8 mouse cellular contexts compared by ENCODE assay signal in the genomic region with DNA sequence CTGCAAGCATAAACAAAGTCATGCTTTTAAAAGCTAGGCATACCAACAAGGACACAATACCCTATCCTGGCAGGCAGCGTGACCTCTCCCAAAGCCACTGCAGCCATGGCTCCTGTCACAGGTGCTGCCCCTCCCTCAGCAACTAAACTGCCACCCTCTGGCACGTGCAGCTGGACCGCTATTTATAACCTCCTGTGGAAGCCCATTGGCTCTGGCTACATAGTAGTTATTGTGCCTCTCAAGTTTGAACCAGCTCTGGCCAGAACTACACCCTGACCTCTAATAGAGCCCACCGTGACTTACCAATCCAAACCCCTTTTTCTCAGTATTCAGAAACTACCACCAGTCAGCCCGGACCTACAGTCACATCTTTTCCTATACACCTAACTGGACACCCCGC. TPM values are rescaled to one million over a fixed set of nuclear protein-coding genes. Genes with fewer than 3 reads are reported as not detected.
DNase-seq lines count a peak whose midpoint lies in the region; ATAC-seq and TF ChIP-seq lines count a peak whose summit lies in the region.

No protein-coding gene starts in this region.

- no peaks in the 10 kb centered on the region for H3K27me3 ChIP-seq in intestine, embryonic 16.5 days (replicated peaks; ENCODE audit: control insufficient read depth, insufficient read depth, low read length)
- H3K27me3 ChIP-seq in lung, embryonic 15.5 days, result no peaks in the 10 kb centered on the region
- H3K27me3 ChIP-seq in splenic B cell, adult 2 months (ENCODE audit: control insufficient read depth, insufficient read depth, low read length, poor library complexity, severe bottlenecking), result no peaks in the 10 kb centered on the region

- H3K4me2 ChIP-seq in intestine, embryonic 16.5 days (ENCODE audit: low read depth, low read length), result peak overlapping the region; percentile 79
- peak overlapping the region; percentile 74 for H3K4me2 ChIP-seq in lung, embryonic 15.5 days

- no peak for TF ChIP-seq POLR2A in bone marrow, adult 2 months (IDR thresholded peaks at IDR 0.05; ENCODE audit: borderline replicate concordance, control insufficient read depth, low read depth, low read length)

- H3K9ac ChIP-seq in intestine, embryonic 16.5 days (ENCODE audit: low read depth, low read length), result peak overlapping the region; percentile 93
- peak overlapping the region; percentile 81 for H3K9ac ChIP-seq in lung, embryonic 15.5 days

- peak; percentile 24 for ATAC-seq in intestine, embryonic 16.5 days
- no peak for ATAC-seq in lung, embryonic 15.5 days (ENCODE audit: borderline replicate concordance, extremely low read depth, low FRiP score, low TSS enrichment)

- 5% methylated on average over 6 of the region's 6 CpGs for WGBS in bone marrow, adult 2 months
- 6% methylated on average over 6 of the region's 6 CpGs for WGBS in intestine, embryonic 16.5 days
- 5% methylated on average over 6 of the region's 6 CpGs for WGBS in lung, embryonic 15.5 days

- peak overlapping the region; percentile 20; the same call in 1 of the 2 replicates for H3K27ac ChIP-seq in bone marrow, adult 2 months (ENCODE audit: control insufficient read depth, insufficient read depth, low read depth, low read length, poor library complexity)
- peak overlapping the region; percentile 94 for H3K27ac ChIP-seq in intestine, embryonic 16.5 days (ENCODE audit: low read length)
- no peak overlapping the region for H3K27ac ChIP-seq in lung, embryonic 15.5 days

- H3K4me1 ChIP-seq in bone marrow, adult 2 months (ENCODE audit: control insufficient read depth, insufficient read depth, low read length), result peaks cover 2% of the 10 kb centered on the region; the same call in 1 of the 2 replicates
- H3K4me1 ChIP-seq in intestine, embryonic 16.5 days (ENCODE audit: control insufficient read depth, insufficient read depth, low read length), result peaks cover 17% of the 10 kb centered on the region
- H3K4me1 ChIP-seq in lung, embryonic 15.5 days, result peaks cover 10% of the 10 kb centered on the region

- intact Hi-C loops in left cerebral cortex, postnatal 25 days (cut with DNase I), result no loop called here

- peak overlapping the region; percentile 53 for H3K4me3 ChIP-seq in bone marrow, adult 2 months (replicated peaks; ENCODE audit: control insufficient read depth, low read depth, low read length)
- peak overlapping the region; percentile 97 for H3K4me3 ChIP-seq in intestine, embryonic 16.5 days (ENCODE audit: low read length)
- H3K4me3 ChIP-seq in lung, embryonic 15.5 days, result peak overlapping the region; percentile 94

- peak; percentile 37 for DNase-seq in A20 (ENCODE audit: low read depth, low spot score)
- peak; percentile 25 for DNase-seq in gastrocnemius, postnatal 25 days
- peak; percentile 9 for DNase-seq in splenic B cell, adult 2 months (ENCODE audit: low read depth, low spot score)
- DNase-seq in left cerebral cortex, adult 11 months (ENCODE audit: low spot score), result no peak
- no peak for DNase-seq in left cerebral cortex, postnatal 25 days (ENCODE audit: low spot score in 2 of 2)

- no peak for TF ChIP-seq CTCF in bone marrow, adult 2 months (IDR thresholded peaks at IDR 0.05; ENCODE audit: control insufficient read depth, insufficient read depth, low read length)

- H3K36me3 ChIP-seq in intestine, embryonic 16.5 days (ENCODE audit: control insufficient read depth, insufficient read depth, low read length), result no peaks in the 10 kb centered on the region
- peaks cover 15% of the 10 kb centered on the region for H3K36me3 ChIP-seq in lung, embryonic 15.5 days
- H3K36me3 ChIP-seq in splenic B cell, adult 2 months (ENCODE audit: control insufficient read depth, insufficient read depth, low read length, poor library complexity, severe bottlenecking), result 0 out of 2 replicates have a peak, but pooled peaks cover 3% of the 10 kb centered on the region

- H3K9me3 ChIP-seq in intestine, embryonic 16.5 days (ENCODE audit: control insufficient read depth, low read length), result no peaks in the 10 kb centered on the region
- H3K9me3 ChIP-seq in lung, embryonic 15.5 days, result no peaks in the 10 kb centered on the region

RNA-seq across cellular contexts. Expression of gene Paip1, which starts 20.4 kb away (rescaled TPM):
- polyA plus RNA-seq in bone marrow, adult 2 months (2011; ENCODE audit: insufficient read depth, insufficient read length, low replicate concordance, missing spikeins), result 22.7 and 62.0 TPM in 2 replicates
- total RNA-seq in gastrocnemius, postnatal 25 days (2021), result 10 to 100 TPM; 78.6 to 79.2 TPM
- polyA plus RNA-seq in intestine, embryonic 16.5 days (2015; fragmentation: Nextera tagmentation; extraction: Ambion mirVana), result 51.3 and 56.3 TPM in 2 replicates
- 69.2 and 72.9 TPM in 2 replicates for polyA plus RNA-seq in lung, embryonic 15.5 days (2015; fragmentation: Nextera tagmentation; extraction: Ambion mirVana)
- total RNA-seq in left cerebral cortex, postnatal 25 days (2021), result 10 to 100 TPM; 98.2 to 98.9 TPM

RNA-seq across cellular contexts. Expression of gene 4833420G17Rik, which starts 54.5 kb away (rescaled TPM):
- polyA plus RNA-seq in bone marrow, adult 2 months (2011; ENCODE audit: insufficient read depth, insufficient read length, low replicate concordance, missing spikeins), result 26.9 and 58.6 TPM in 2 replicates
- total RNA-seq in gastrocnemius, postnatal 25 days (2021), result 1 to 10 TPM; 5.4 to 6.6 TPM
- polyA plus RNA-seq in intestine, embryonic 16.5 days (2015; fragmentation: Nextera tagmentation; extraction: Ambion mirVana), result 41.6 and 44.2 TPM in 2 replicates
- polyA plus RNA-seq in lung, embryonic 15.5 days (2015; fragmentation: Nextera tagmentation; extraction: Ambion mirVana), result 52.0 and 53.1 TPM in 2 replicates
- 10 to 100 TPM; 20.8 to 24.2 TPM for total RNA-seq in left cerebral cortex, postnatal 25 days (2021)

Comparison
In these comparisons a context has a peak if more than half of its experiments do, and no peak if none do; other contexts are left out.
1. DNase-seq: peak in A20 (single experiment), gastrocnemius, postnatal 25 days (single experiment) and splenic B cell, adult 2 months (single experiment); none in left cerebral cortex, adult 11 months (single experiment) and left cerebral cortex, postnatal 25 days (0 of 2).
2. Peak in every context shown above with its lines, with median percentiles within 50 percentile points of each other: H3K4me3 ChIP-seq.